Mouse (Mus musculus) MEL (cell line): ENCODE results near the gene Dxo. TPM values are rescaled to one million over a fixed set of nuclear protein-coding genes. Genes with fewer than 3 reads are reported as not detected.

Experiments
- DNase-seq: peaks from one replicate; pipeline ENCODE4 v3.0.0; 2011; ENCODE audit warnings: low read depth, low spot score
- H3K27ac ChIP-seq: 2 replicates; pipeline ENCODE4 v1.5.1; 2012; ENCODE audit warnings: low read depth, mild to moderate bottlenecking, control low read depth, low read length, moderate library complexity; ENCODE audit not compliant: control insufficient read depth
- H3K27me3 ChIP-seq, 2 experiments: fragments of 150-350 bp in 1 of 2; sonication (generic) in 1 of 2; 2 replicates each; pipeline ENCODE4 v1.6.1; 2012; ENCODE audit warnings: low read length in 2 of 2, mild to moderate bottlenecking in 2 of 2, improper control_type of control experiment in 1 of 2, moderate library complexity in 1 of 2; ENCODE audit not compliant: insufficient read depth in 2 of 2, control insufficient read depth in 1 of 2
- H3K36me3 ChIP-seq, 2 experiments: 2 replicates each; pipeline ENCODE4 v1.6.1; 2012 to 2014; ENCODE audit warnings: low read length in 2 of 2, improper control_type of control experiment in 1 of 2, inconsistent platforms in 1 of 2, mild to moderate bottlenecking in 1 of 2; ENCODE audit not compliant: insufficient read depth in 2 of 2, control insufficient read depth in 1 of 2
- H3K4me1 ChIP-seq, 2 experiments: fragments of 150-350 bp in 1 of 2; sonication (generic) in 1 of 2; 2 replicates each; pipeline ENCODE4 v1.6.1; 2012; ENCODE audit warnings: low read length in 2 of 2, improper control_type of control experiment in 1 of 2, mild to moderate bottlenecking in 1 of 2; ENCODE audit not compliant: insufficient read depth in 2 of 2, control insufficient read depth in 1 of 2
- H3K4me3 ChIP-seq, 2 experiments: fragments of 150-350 bp in 1 of 2; sonication (generic) in 1 of 2; 2 replicates each; pipeline ENCODE4 v1.5.1; 2012; ENCODE audit warnings: low read depth in 2 of 2, low read length in 2 of 2, mild to moderate bottlenecking in 2 of 2, moderate library complexity in 2 of 2, control low read depth in 1 of 2, improper control_type of control experiment in 1 of 2; ENCODE audit not compliant: control insufficient read depth in 1 of 2, insufficient read depth in 1 of 2
- H3K79me2 ChIP-seq: 2 replicates; pipeline ENCODE4 v1.6.1; 2012; ENCODE audit warnings: mild to moderate bottlenecking, low read length, moderate library complexity; ENCODE audit not compliant: control insufficient read depth, poor library complexity, insufficient read depth
- H3K9ac ChIP-seq: 2 replicates; pipeline ENCODE4 v1.6.1; 2012; ENCODE audit warnings: low read depth, mild to moderate bottlenecking, control low read depth, low read length, moderate library complexity; ENCODE audit not compliant: control insufficient read depth, poor library complexity, severe bottlenecking
- H3K9me3 ChIP-seq: fragments of 150-350 bp; sonication (generic); replicated peaks from 2 replicates; pipeline ENCODE4 v1.6.1; 2012; ENCODE audit warnings: mild to moderate bottlenecking, low read length, improper control_type of control experiment, moderate library complexity; ENCODE audit not compliant: insufficient read depth
- BHLHE40 ChIP-seq: IDR thresholded peaks from 2 replicates; pipeline ENCODE4 v1.6.1; 2012; ENCODE audit warnings: low read depth, mild to moderate bottlenecking, inconsistent platforms, low read length, improper control_type of control experiment, borderline replicate concordance
- CHD1 ChIP-seq: IDR thresholded peaks from 2 replicates; pipeline ENCODE4 v1.6.1; 2012; ENCODE audit warnings: low read depth, mild to moderate bottlenecking, inconsistent platforms, low read length, improper control_type of control experiment
- CTCF ChIP-seq, 3 experiments: IDR thresholded peaks in 2 of 3; conservative IDR thresholded peaks in 1 of 3; 2 replicates each; pipeline ENCODE4 v1.5.1; 2011 to 2012; ENCODE audit warnings: low read length in 3 of 3, low read depth in 2 of 3, mild to moderate bottlenecking in 2 of 3, improper control_type of control experiment in 1 of 3, inconsistent platforms in 1 of 3, mixed read lengths in 1 of 3, moderate library complexity in 1 of 3; ENCODE audit not compliant: control insufficient read depth in 1 of 3, insufficient read depth in 1 of 3, poor library complexity in 1 of 3, severe bottlenecking in 1 of 3
- E2F4 ChIP-seq: IDR thresholded peaks from 2 replicates; pipeline ENCODE4 v1.6.1; 2011; ENCODE audit warnings: low read depth, low read length, improper control_type of control experiment, borderline replicate concordance
- ELF1 ChIP-seq: IDR thresholded peaks from 2 replicates; pipeline ENCODE4 v1.6.1; 2014; ENCODE audit warnings: low read depth, mild to moderate bottlenecking, inconsistent platforms, low read length, improper control_type of control experiment, moderate library complexity
- ETS1 ChIP-seq: IDR thresholded peaks from 2 replicates; pipeline ENCODE4 v1.6.1; 2012; ENCODE audit warnings: low read depth, mild to moderate bottlenecking, inconsistent platforms, low read length, improper control_type of control experiment, moderate library complexity
- GABPA ChIP-seq: IDR thresholded peaks from 2 replicates; pipeline ENCODE4 v1.6.1; 2012; ENCODE audit warnings: low read depth, mild to moderate bottlenecking, inconsistent platforms, low read length, improper control_type of control experiment, moderate library complexity
- HCFC1 ChIP-seq: IDR thresholded peaks from 2 replicates; pipeline ENCODE4 v1.6.1; 2012; ENCODE audit warnings: low read depth, mild to moderate bottlenecking, inconsistent platforms, low read length, improper control_type of control experiment, moderate library complexity
- MEF2A ChIP-seq: IDR thresholded peaks from 2 replicates; pipeline ENCODE4 v1.6.1; 2014; ENCODE audit warnings: low read depth, mild to moderate bottlenecking, inconsistent platforms, low read length, improper control_type of control experiment; ENCODE audit not compliant: poor library complexity, insufficient replicate concordance, severe bottlenecking; ENCODE audit errors: extremely low read depth
- MYB ChIP-seq: IDR thresholded peaks from 2 replicates; pipeline ENCODE4 v1.6.1; 2011; ENCODE audit warnings: mild to moderate bottlenecking, low read depth, low read length, improper control_type of control experiment
- MYC ChIP-seq: IDR thresholded peaks from 2 replicates; pipeline ENCODE4 v1.6.1; 2011; ENCODE audit warnings: low read depth, mild to moderate bottlenecking, low read length, improper control_type of control experiment, moderate library complexity
- POLR2AphosphoS2 ChIP-seq: IDR thresholded peaks from 2 replicates; pipeline ENCODE4 v1.6.1; 2011; ENCODE audit warnings: low read length, improper control_type of control experiment
- POLR2AphosphoS5 ChIP-seq: IDR thresholded peaks from 2 replicates; pipeline ENCODE4 v1.6.1; 2012; ENCODE audit warnings: low read depth, borderline replicate concordance, mild to moderate bottlenecking, inconsistent platforms, low read length, moderate library complexity, mixed read lengths
- RCOR1 ChIP-seq: IDR thresholded peaks from 2 replicates; pipeline ENCODE4 v1.6.1; 2012; ENCODE audit warnings: low read depth, mild to moderate bottlenecking, inconsistent platforms, low read length, improper control_type of control experiment
- SIN3A ChIP-seq: IDR thresholded peaks from 2 replicates; pipeline ENCODE4 v1.6.1; 2012; ENCODE audit warnings: low read length, improper control_type of control experiment, inconsistent platforms
- TAL1 ChIP-seq: IDR thresholded peaks from 2 replicates; pipeline ENCODE4 v1.6.1; 2012; ENCODE audit warnings: mild to moderate bottlenecking, inconsistent platforms, low read length, moderate library complexity, mixed read lengths
- TBP ChIP-seq: IDR thresholded peaks from 2 replicates; pipeline ENCODE4 v1.8.0; 2011; ENCODE audit warnings: low read depth, low read length, improper control_type of control experiment
- UBTF ChIP-seq: IDR thresholded peaks from 2 replicates; pipeline ENCODE4 v1.6.1; 2012; ENCODE audit warnings: low read depth, mild to moderate bottlenecking, inconsistent platforms, low read length, improper control_type of control experiment, moderate library complexity, borderline replicate concordance; ENCODE audit not compliant: insufficient read depth
- USF1 ChIP-seq: IDR thresholded peaks from 2 replicates; pipeline ENCODE4 v1.6.1; 2014; ENCODE audit warnings: low read depth, mild to moderate bottlenecking, inconsistent platforms, low read length, improper control_type of control experiment, moderate library complexity
- ZC3H11A ChIP-seq: IDR thresholded peaks from 2 replicates; pipeline ENCODE4 v1.6.1; 2012; ENCODE audit warnings: low read depth, mild to moderate bottlenecking, inconsistent platforms, low read length, improper control_type of control experiment
- ZKSCAN1 ChIP-seq: IDR thresholded peaks from 2 replicates; pipeline ENCODE4 v1.6.1; 2012; ENCODE audit warnings: low read depth, mild to moderate bottlenecking, inconsistent platforms, low read length, improper control_type of control experiment, moderate library complexity
- ZMIZ1 ChIP-seq: IDR thresholded peaks from 2 replicates; pipeline ENCODE4 v1.6.1; 2012; ENCODE audit warnings: low read depth, mild to moderate bottlenecking, inconsistent platforms, low read length, improper control_type of control experiment, moderate library complexity
- ZNF384 ChIP-seq: IDR thresholded peaks from 2 replicates; pipeline ENCODE4 v1.6.1; 2012; ENCODE audit warnings: low read depth, mild to moderate bottlenecking, inconsistent platforms, low read length, improper control_type of control experiment
- polyA plus RNA-seq, 2 experiments: library from polyadenylated mRNA; stranded (reverse) in 1 of 2; unstranded in 1 of 2; fragments of >175 nt in 1 of 2; fragments of >200 nt in 1 of 2; gene quantifications; 2 replicates each; pipeline versions ENCODE4 v1.2.1 to v1.2.4; 2012; ENCODE audit warnings: low replicate concordance in 2 of 2, low read depth in 1 of 2; ENCODE audit not compliant: insufficient read length in 2 of 2, insufficient read depth in 1 of 2, missing spikeins in 1 of 2
- total RNA-seq: library from RNA; depleted of rRNA; stranded (reverse); fragments of 300-350 nt; gene quantifications from 2 replicates; pipeline ENCODE4 v1.2.3, GENCODE M21; 2012

The Dxo gene
- total and polyA plus RNA-seq, 3 experiments = 18.0 to 39.7 TPM; not detected in 1

GRCm38 (mm10) chr17:34881683-34882310 is 45.0 kb downstream of the Dxo start, which contains the start of gene Gm20547:
Gene Gm20547, minus strand, starts transcription at chr17:34882042.
- Histone ChIP-seq H3K27ac (no peak within 1 kb of the TSS), H3K4me3 (no peak within 1 kb of the TSS), H3K9ac (no peak within 1 kb of the TSS)

GRCm38 (mm10) chr17:34883332-34883731 is 46.5 kb downstream of the Dxo start:
- H3K36me3 ChIP-seq = no peaks in the 10 kb centered on the region
- H3K9me3 ChIP-seq = no peaks in the 10 kb centered on the region
- H3K9ac ChIP-seq = no peak overlapping the region
- no peak overlapping the region for H3K4me3 ChIP-seq
- peak; percentile 40 for DNase-seq
- H3K79me2 ChIP-seq = no peaks in the 10 kb centered on the region
- no peaks in the 10 kb centered on the region for H3K27me3 ChIP-seq
- TF ChIP-seq ETS1 = no peak
- no peak for TF ChIP-seq MEF2A
- peak in 1 of 3 experiments; percentile 19; a peak in 2 of 6 replicates for TF ChIP-seq CTCF (IDR thresholded peaks at IDR 0.05 in 2 of 3, conservative IDR thresholded peaks at IDR 0.05 in 1 of 3; ENCODE audit: control insufficient read depth in 1 of 3, insufficient read depth in 1 of 3, low read depth in 2 of 3, low read length in 3 of 3, poor library complexity in 1 of 3, severe bottlenecking in 1 of 3)
- TF ChIP-seq, all 39 proteins: peak for 1
- no peaks in the 10 kb centered on the region for H3K4me1 ChIP-seq
- no peak overlapping the region for H3K27ac ChIP-seq

More at GRCm38 (mm10) chr17:34881683-34882310, 45.0 kb downstream of the Dxo start, which contains the start of gene Gm20547:
- no peaks in the 10 kb centered on the region for H3K27me3 ChIP-seq
- H3K79me2 ChIP-seq = no peaks in the 10 kb centered on the region
- no peaks in the 10 kb centered on the region for H3K9me3 ChIP-seq
- H3K36me3 ChIP-seq = no peaks in the 10 kb centered on the region
- no peak for DNase-seq
- no peak for TF ChIP-seq ZKSCAN1
- H3K4me1 ChIP-seq = no peaks in the 10 kb centered on the region

- TF ChIP-seq POLR2AphosphoS2 = no peak
- TF ChIP-seq ZNF384 = no peak
- no peak for TF ChIP-seq CHD1
- no peak for TF ChIP-seq GABPA
- no peak for TF ChIP-seq MYB
- no peak for TF ChIP-seq MEF2A
- TF ChIP-seq E2F4 = no peak
- TF ChIP-seq RCOR1 = no peak
- no peak for TF ChIP-seq TAL1
- no peak for TF ChIP-seq UBTF
- no peak for TF ChIP-seq ZMIZ1
- TF ChIP-seq SIN3A = no peak
- no peak for TF ChIP-seq ELF1
- TF ChIP-seq USF1 = no peak
- TF ChIP-seq POLR2AphosphoS5 = no peak
- TF ChIP-seq BHLHE40 = no peak
- no peak for TF ChIP-seq ZC3H11A
- TF ChIP-seq TBP = no peak
- no peak for TF ChIP-seq HCFC1
- TF ChIP-seq MYC = no peak
These were observed 47.9 kb downstream of the Dxo start for GRCm38 (mm10) chr17:34884704-34885103.

More at GRCm38 (mm10) chr17:34884704-34885103, 47.9 kb downstream of the Dxo start:
- Histone ChIP-seq H3K9ac (no peak overlapping the region), H3K27ac (no peak overlapping the region), H3K36me3 (no peaks in the 10 kb centered on the region), H3K79me2 (no peaks in the 10 kb centered on the region), H3K9me3 (no peaks in the 10 kb centered on the region), H3K27me3 (no peaks in the 10 kb centered on the region), H3K4me3 (no peak overlapping the region), H3K4me1 (no peaks in the 10 kb centered on the region)
- DNase-seq = no peak
